Mouse (Mus musculus) CD8-positive naive resting alpha-beta T cell, adult 2 months (primary cell): ENCODE measurements at regions not wholly inside any gene's neighbourhood (a gene's known extent, or its start where the extent isn't known, plus 50 kb on each side); places are given as distances from the start of the nearest gene placed in this dataset.

ENCODE experiments used
- DNase-seq, 2 experiments: peaks; one replicate each; pipeline ENCODE4 v3.0.0; 2022; ENCODE audit warnings: low read depth in 2 of 2, low spot score in 2 of 2

GRCm38 (mm10) chr1:91611281-91611680 is 70.9 kb downstream of the Asb1 start:
- no peak for DNase-seq

DNA sequence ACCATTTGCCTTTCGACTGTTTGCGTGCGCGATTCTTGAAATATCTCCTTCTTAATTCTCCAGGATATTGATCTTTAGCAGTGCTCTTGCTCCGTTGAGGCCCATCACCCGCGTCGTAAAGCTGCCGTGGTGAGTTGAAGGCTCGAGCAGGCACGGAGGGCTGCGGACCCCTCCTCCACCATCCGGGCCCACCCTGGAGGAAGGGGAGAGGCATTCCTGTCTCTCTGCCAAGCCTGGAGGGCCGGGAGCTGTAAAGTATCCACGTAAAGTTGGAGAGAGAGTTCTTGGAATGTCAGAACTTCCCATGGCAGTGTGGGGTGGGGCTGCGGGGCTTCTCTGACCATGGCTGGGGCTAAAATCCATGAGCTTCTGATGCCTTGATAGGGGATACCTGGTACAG is 71.3 kb downstream of the Asb1 start:
- no peak for DNase-seq

- DNase-seq = no peak
Observed at GRCm38 (mm10) chr1:91612912-91613311, 72.6 kb downstream of the Asb1 start.

GRCm38 (mm10) chr1:91615396-91615795 is 75.1 kb downstream of the Asb1 start:
- no peak for DNase-seq

- DNase-seq = no peak
Observed at GRCm38 (mm10) chr1:91618527-91619135, 78.3 kb downstream of the Asb1 start.

- peak; percentile 21 to 46 for DNase-seq
Observed at GRCm38 (mm10) chr1:91621141-91621540, 80.8 kb downstream of the Asb1 start.

GRCm38 (mm10) chr1:91622874-91623273 is 82.5 kb downstream of the Asb1 start:
- no peak for DNase-seq

DNA sequence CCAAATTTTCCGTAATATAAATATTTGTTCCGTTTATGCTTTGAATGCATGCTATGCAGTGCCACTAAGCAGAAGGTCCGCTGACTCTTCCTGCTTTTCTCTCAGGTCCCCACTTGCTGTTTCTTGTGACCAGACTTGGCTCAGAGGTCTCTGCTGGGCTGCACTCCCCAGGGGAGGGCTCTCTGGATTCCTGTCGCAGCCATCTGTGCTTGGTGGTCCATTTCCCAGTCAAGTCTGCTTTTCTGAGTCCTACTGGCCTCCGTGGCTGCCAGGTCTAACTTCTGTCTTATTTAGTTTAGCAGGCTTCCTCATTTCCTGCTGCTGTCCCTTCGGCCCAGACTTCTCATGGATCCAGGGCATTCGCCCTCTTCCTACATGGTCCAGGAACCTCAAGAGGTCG is 83.7 kb downstream of the Asb1 start:
- DNase-seq = no peak

DNA sequence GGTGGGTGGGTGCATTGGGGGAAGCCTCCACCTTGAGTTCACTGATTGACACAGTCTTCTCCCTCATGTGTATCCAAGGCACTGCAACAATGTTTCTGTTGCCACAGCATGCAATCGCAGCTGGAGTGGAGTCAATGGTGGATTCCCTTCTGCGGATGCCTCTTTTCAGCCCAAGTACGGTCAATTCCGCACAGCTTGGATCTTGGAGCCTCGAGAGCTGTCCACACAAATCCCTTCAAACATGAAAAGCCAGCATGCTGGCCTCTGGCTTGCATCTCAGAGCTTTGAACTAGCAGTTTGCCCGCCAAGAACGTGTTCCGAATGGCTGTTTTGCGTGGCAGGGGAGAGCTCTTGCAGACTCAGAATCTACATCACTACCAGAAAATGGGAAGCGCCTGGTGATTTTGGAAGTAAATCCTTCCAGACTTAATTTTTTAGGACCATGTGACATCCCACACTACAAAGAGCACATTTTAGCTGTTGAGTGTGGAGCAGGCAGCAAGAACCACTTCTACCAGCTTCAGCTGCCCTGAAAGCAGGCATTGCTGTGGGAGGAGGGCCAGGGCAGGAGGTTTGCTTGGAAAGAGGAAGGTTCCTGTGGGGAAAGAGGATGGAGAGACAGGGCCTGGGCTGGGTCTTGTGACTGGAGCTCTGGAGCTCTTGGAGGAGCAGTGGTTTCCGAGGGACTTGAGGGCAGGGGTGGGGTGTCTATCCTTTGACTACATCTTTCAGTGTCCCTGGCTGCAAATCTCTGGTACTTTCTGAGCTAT is 84.4 kb downstream of the Asb1 start:
- DNase-seq = no peak

DNA sequence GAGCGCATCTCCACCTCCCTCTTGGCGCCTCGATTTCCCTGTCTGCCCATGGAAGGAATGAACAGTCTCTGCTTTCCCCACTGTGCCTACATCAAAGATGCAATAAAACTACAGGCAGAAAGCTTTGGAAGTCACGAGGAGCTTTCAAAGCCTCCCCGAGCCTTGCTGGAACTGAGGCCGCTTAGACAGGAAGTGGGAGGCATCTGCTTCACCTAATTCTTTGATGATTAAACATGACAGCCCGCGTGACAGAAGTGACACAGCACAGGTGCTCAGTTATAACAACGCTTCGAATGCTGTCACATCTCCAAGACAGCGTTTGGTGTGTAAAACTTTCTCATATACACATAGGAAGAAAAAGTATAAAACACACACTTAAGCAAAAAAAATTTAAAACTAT is 85.7 kb downstream of the Asb1 start:
- peak; percentile 46 to 65 for DNase-seq

- DNase-seq = no peak
Observed at GRCm38 (mm10) chr1:91630206-91630605, 89.9 kb downstream of the Asb1 start.

GRCm38 (mm10) chr1:91630871-91631410 is 90.6 kb downstream of the Asb1 start:
- no peak for DNase-seq

DNA sequence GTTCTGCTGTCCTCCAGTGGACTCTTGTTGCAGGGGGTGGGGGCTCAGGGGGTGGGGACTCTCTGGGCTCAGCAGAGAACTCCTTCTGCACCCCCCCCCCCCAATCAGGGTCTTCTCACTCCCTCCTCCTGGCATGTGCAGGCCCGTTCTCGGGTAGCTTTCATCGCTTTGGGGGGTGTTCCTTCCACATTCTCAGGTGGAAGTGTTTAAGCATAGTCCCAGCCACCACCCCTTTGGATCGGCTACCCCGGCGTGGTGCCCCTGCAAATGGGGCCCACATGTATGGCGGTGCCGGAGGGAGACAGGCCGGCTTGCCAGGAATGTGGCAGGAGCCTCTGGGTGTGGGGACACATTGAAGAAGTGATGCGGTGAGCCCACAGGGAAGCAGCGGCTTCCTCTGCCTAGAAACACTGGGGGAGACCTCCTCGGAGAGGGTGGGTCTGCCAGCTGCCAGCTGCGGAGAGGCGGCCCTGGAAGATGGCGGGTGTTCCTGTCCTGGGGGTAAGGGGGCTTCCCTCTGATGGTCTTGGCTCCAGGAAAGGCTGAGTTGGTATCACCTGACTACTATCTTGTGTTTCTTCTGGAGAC is 92.7 kb downstream of the Asb1 start:
- DNase-seq = no peak

GRCm38 (mm10) chr1:91636571-91636970 is 96.2 kb downstream of the Asb1 start:
- no peak for DNase-seq

GRCm38 (mm10) chr1:91640551-91640950 is 100.2 kb downstream of the Asb1 start:
- no peak for DNase-seq

DNA sequence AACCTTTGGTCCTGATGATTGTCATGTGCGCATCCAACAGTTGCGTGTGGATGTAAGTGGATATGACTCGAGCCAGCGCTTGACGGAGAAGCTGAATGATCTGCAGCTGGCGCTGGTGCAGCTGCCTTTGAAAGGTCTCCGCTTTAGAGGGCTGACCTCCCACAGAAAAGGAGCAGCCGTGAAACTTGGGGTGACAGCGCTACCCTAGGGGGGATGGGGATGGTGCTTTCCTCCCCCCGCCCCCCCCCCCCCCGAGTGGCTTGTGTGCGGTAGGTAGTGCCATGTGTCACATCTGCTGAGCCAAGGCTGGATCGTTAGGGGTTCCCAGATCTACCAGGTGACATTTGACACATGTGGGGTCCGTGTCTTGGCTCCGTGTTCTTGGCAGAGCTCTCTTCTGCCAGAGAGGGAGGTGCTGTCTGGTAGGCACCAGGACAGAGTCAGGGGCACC is 118.7 kb downstream of the Asb1 start:
- DNase-seq = peak in 1 of 2 experiments; percentile 2

DNA sequence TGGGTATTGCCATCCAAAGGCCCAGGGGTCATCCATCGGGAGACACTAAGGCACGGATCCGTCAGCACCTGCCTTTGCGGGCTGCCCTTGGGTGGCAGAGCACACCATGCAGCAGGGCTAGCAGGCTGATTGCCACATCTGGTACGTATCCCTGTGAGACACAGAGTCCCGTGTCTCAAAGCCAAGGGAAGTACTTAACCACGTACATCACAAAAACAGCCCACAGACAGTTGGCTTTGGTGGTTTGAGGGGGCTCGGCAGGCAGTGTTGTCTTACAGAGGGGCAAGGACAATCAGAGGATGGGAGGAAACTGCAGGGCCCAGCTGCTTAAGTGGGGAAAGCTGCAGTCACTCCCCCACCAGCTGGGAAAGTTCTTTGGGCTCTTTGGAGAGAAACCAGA is 119.1 kb downstream of the Asb1 start:
- DNase-seq = peak in 1 of 2 experiments; percentile 30

- no peak for DNase-seq
Observed at GRCm38 (mm10) chr1:91663289-91663688, 122.9 kb downstream of the Asb1 start.

GRCm38 (mm10) chr1:91664622-91665021 is 124.3 kb downstream of the Asb1 start:
- no peak for DNase-seq

DNA sequence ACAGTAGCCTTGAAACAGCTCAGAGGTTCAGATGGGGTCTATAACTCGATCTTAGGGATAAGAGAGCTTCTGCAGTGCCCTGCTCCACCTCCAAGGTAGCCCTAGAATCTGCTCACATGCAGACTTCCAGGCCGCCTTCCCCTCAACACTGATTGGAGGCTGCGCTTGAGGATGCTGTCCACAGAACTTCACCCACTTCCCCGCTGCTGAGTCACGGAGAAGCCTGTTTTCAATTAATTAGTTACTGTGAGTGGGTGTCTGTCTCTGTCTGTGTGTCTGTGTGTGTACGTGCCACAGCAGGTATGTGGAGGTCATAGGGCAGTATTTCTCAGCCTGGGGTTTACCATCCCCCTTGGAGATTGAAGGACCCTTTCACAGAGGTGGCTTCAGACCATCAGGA is 128.2 kb downstream of the Asb1 start:
- no peak for DNase-seq

DNA sequence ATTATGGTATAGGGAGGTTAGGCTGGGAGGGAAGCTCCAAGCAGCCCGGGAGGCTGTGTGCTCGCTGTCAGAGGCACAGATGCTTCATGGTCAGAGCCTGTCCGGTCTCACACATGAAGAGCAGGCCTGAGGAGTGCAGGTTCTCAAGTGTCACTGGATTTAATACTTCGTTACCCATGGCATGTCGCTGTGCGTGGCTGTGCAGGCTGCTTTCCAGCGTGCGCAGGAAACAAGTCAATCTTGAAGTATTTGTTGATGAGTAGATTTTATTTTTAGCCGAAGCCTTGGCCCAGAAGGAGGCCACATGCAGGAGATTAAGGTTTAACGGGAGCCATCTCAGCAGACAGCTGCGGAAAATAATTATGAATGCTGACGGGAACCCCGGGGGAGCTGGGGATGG is 130.3 kb upstream of the Twist2 start:
- DNase-seq = no peak

DNA sequence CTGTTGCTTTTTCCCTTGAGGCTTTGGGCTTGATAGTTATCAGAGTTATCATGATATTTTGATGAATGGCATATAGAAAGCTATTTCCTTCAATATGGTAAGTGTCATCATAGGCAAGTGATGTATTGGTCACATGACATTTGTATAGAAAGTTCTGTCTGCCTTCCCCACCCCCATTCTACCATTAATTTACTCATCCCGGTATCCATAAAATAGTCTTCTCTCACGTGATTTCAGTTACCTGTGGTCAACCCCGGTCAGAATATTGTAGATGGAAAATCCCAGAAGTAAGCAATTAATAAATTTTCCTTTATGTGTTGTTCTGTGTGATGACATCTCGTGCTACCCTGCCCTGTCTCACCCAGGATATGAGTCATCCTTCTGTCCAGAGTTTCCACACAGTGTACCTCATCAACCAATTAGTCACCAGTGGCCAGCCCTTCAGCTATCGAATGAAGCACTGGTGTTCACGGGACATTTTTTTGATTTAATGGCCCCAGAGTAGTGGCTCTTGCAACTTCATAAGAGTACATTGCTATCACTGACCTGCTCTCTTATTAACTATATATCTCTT is 127.1 kb upstream of the Twist2 start:
- no peak for DNase-seq
